Mouse (Mus musculus) layer of hippocampus, adult 18-20 months (tissue): ENCODE results near the gene Ebf1. TPM values are rescaled to one million over a fixed set of nuclear protein-coding genes. Genes with fewer than 3 reads are reported as not detected.

Experiments
- DNase-seq, 2 experiments: peaks; one replicate each; pipeline ENCODE4 v3.0.0; 2022; ENCODE audit warnings: low spot score in 2 of 2
- total RNA-seq, 2 experiments: library from RNA; stranded (reverse); gene quantifications; 2 replicates each; pipeline ENCODE4 v1.2.3; 2021

Gene Ebf1
- total RNA-seq, 2 experiments from 2014 or later, result 2.7 TPM

DNA sequence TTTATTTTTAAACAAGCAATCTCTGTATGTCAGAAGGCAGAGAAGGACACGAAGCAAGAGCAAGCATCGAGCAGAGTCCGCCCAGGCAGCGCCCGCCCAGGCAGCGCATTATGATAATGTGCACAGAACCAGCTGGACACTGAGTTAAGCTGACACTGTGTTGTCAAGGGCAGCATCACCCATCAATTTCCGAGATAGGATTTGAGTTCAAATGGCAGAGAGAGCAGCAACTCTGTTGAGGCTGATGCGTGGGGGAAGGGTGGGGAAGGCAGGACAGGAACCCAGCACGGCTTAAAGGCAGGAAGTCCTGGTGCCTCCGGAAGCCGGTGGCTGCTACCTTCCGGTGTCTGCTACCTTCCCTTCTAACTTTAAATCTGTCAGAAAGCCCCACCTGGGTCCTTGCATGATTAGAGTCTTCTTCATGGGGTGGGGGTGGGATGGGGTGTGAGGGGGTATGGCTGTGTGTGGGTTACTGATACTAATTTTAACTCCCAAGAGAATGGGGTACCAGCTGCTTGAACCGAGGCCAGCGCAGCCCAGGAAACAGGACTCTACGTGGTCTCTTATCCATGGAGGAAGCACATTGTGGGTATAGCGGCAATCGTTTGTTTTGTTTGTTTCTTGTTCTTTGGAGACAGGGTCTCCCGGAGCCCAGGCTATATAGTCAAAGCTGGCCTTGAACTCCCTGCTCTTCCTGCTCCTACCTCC is 275.9 kb downstream of the Ebf1 start:
- DNase-seq, result no peak

DNA sequence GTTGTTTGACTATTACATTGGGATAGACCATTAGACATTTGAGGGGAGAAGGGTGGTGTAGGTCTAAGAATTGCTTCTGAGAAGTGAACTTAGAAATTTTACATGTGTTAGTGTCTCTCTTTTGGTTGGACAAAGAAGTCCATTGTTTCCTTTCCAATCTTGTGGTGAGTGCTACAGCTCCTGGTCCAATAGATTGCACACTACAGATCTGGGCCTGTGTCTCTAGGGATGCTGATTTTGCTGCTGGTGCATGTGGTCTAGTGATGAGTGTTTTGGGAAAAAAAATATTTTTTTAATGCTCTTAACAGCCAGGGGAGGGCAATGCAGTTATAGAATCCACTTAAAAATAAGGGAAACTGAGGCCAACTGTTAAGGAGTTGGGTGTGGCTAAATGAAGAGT is 276.9 kb downstream of the Ebf1 start:
- no peak for DNase-seq

DNA sequence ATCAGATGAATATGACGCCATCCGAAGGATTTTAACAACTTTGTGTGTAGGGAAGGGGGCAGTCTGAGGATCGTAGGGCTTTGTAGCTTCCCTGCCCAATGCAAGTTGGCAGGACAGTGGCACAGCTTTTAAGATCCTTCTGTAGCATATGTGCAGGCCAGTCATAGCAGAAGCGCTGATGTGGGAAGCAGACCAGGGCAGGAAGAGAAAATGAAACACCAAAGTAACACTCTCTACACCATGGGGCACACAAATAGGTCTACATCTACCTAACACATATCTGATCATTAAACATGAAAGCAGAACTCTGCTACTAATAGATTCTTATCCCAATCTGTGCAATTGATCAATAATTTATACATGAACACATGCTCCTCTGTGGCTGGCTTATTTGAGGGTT is 277.7 kb downstream of the Ebf1 start:
- DNase-seq, result no peak

DNA sequence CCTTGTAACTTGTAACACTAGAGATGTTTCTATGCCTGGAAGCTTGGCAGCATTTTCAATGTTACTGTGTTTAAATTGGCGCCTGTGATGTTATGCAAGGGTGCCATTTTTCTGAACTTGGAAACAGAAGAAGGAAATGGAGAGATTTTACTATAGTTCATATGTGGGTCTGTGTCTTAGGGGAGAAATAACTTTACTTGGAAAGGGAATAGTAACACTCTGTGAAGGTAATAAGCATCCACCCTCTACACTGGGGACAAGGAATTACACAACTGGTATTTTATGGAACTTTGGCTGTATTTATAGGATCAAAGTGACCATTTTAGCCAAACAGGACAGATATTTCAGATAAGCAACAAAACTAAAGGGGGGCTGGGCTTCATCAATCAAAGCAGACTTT is 278.8 kb downstream of the Ebf1 start:
- no peak for DNase-seq

DNA sequence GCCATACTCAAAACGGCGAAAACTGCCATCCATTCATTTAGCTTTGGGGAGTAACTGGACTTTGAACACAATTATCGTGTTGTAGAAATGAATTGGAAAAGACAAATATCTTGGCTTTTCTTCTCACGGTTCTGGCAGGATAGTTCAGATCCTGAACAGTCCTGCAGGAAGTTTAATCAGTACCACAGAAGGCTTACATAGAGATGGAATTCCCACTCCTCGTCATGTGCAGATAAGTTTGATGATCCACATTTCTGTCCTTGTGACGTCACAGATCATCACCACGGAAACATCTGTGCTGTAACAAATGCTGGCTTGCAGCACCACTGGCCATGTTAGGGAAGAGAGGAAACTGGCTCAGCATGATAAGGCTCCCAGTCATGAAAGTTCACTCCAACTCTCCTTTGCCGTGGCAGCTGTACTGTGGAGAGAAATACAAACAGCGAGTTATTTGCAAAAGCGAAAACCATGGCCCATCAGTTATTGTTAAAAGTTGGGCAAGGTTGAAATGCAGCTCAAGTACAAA is 280.1 kb downstream of the Ebf1 start:
- DNase-seq, result no peak

DNA sequence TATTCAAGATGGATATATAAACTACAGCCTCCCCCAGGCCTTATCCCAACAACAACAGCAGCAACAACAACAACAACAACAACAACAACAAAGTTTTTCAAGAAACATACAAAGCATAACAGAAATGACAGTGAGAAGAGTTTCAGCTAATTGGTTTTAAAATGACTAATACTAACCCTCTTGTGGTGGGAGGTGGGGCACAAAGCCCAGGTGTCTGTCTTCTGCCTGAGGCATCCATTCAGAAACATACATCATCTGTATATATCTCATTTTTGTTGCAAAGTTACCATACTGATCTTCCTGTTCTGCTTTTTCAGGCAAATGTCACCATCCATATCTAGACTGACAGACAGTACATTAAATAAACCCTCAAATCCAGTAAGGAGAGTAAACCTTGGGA is 282.4 kb downstream of the Ebf1 start:
- no peak for DNase-seq

DNA sequence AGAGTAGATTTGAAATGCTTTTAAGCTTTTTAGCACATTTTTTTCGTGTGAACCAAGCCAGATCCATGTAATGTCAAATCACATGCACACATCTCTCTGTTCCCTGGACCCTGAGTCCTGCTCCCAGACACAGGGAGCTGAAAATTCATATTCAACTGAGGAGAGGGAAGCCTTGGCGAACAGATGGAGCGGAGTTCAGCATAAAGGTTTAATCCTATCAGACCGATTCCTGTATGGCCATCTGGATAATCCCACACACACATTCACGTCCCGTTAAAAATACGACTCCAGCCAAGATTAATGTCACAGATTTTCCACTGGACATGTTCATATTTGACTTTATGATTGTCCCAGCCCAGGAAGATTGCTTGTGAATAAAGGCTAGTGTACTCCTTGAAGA is 282.8 kb downstream of the Ebf1 start:
- no peak for DNase-seq

DNA sequence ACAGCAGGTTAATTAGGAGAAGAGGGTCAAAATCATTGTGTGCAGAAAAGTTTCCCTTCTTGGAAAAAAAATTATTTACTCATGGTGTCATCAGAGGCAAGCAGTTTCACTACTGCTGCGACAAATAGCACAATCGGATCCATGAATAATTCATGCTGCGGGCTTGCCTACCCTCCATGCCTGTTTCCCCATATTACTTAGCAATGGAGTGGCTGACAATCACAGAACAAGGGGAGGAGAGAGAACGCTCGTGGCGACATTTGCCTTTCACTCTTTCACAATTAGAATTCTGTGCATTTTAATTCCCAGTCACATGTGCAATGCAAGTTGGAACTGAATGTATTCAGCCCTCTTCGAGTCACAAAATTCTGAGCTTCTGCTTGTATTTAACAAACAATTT is 283.4 kb downstream of the Ebf1 start:
- no peak for DNase-seq

DNA sequence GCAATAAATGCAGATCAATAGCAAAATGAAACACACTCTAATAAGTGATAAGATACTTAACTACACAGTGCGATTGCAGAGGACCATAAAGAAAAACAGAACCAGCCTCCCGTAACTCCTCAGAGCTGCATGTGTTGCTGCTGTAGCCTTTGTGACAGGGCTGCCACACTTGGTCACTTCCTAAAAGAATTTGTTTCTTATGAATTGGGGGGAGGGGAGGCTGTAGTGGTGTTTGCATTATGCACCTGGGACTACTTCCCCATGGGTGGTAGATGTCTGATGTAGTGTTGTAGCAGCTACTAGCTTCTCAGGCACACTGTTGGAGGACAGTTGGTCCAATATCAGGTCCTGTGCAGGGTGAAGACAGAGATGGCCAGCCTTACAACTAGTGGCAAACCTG is 284.6 kb downstream of the Ebf1 start:
- no peak for DNase-seq

DNA sequence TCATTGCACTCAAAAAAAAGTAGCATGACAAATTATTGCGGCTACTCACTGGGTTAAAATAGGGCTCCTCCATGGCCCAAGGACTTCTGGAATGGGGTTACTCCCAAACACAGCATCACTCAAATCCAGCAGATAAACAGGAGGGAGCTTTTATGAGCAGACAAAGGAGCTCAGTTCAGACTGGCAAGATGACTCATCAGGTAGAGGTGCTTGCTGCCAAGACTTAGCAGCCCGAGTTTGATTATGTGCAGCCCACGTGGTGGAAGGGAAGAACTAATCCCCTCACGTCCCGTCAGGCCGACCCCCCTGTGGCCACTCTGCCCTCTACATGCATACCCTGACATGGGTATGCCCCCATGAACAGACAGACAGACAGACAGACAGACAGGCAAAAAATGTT is 285.0 kb downstream of the Ebf1 start:
- no peak for DNase-seq

DNA sequence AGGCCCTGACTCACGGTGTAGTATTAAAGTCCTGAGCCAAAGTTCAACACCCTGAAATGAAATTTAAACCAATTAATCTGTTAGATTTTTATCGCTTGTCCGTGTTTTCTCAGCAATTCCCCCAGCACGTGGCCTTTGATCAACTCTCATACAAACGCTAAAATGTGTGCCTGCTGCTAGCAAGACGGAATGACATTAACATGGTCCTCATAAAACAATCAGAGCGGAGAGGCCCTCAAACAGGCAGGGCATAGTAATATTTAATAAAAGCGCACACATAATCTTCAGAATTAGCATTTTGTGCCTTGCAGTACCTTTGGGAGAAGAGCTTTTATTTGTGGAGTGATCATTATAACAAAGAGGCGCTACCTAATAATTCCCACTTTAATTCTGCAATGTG is 287.0 kb downstream of the Ebf1 start:
- no peak for DNase-seq

DNA sequence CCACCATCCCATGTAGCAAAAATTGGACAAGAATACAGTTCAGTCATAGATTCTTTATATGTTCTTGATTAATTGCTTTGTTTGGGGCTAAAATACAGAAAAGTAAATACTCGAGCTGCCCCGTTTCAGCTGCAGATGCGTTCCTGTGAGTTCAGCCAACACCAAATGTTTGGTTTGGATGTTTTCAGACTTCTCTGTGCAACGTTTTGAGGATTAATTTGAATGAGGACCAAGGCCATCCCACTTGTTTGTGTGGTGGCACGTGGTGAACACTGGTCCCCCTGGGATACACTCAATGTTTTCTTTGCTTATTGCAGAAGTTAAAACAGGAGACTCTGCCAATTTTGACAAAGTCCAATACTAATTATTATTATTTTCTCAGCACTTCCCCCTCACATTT is 289.3 kb downstream of the Ebf1 start:
- no peak for DNase-seq

DNA sequence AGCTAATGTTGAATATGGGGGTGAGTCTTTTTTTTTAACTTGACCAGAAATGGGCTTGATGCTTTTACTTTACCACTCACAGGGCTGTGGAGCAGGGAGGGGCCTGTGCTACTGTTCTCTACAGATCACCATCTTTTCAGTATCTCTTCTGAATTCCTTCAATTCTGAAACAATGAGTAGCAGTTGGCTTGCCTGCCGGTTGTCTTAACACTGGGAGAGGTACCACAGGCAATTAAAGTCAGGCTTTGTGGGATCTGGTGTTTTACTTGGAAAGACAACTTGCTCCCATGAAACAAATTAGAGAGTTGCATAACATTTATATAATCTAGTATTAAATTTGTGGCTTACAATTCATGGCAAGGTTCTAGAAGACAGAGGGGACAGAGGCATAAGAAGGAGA is 294.6 kb downstream of the Ebf1 start:
- DNase-seq, result no peak

DNA sequence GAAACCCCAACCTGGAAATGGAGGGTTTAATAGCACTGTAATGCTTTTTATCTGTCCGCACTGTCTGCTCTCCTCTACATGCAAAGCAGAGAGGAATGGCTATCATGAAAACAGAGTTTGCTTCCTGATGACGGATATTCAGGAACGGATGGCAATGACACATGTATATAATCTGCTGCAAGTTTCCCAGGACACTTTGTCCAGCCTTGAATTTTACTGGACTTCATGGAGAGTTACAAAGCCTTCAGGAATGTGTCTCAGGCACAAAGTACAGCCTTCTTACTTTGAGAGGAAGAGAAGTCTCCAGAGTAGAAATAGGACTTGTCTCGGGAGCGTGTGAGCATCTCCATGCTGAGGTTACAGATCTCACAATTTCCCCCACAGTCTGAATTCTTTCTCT is 296.7 kb downstream of the Ebf1 start:
- DNase-seq, result no peak

DNA sequence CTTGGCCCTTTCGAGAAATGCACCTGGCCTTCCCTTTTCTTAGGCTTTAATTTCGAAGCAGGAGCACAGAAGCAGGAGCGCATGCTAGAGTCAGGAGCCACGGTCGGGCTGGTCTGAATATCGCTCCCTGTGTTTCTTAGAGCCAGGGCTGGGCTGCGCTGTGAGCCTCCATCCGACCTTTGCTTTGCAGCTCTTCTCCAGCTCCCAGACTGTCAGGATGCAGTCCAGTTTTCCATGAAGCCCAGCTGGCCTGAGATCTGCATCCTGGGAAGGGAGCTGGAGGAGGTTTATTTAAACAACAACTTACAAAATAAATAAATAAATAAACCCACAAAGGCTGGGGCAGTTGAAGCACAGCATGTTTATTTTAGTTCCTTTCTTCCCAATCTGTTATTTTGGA is 299.9 kb downstream of the Ebf1 start:
- DNase-seq, result no peak

DNA sequence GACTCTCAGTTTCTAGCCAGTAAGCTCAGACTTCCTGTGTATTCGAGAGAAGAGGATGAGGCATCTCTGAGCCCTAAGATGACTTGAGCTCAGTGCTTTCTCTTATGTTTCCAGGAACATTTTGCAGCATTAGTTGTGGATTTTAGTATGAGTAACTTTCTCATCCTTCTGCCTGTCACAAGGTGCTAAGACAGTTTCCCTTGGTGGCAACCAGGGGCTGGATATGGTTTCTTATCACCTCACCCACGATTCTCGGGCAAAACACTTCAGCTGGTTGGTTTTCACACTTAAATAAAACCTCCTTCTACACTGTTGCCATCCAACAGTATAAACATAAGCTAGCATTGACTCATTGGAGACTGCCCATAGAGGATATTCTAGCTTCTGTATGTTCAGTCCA is 306.0 kb downstream of the Ebf1 start:
- DNase-seq, result no peak

DNA sequence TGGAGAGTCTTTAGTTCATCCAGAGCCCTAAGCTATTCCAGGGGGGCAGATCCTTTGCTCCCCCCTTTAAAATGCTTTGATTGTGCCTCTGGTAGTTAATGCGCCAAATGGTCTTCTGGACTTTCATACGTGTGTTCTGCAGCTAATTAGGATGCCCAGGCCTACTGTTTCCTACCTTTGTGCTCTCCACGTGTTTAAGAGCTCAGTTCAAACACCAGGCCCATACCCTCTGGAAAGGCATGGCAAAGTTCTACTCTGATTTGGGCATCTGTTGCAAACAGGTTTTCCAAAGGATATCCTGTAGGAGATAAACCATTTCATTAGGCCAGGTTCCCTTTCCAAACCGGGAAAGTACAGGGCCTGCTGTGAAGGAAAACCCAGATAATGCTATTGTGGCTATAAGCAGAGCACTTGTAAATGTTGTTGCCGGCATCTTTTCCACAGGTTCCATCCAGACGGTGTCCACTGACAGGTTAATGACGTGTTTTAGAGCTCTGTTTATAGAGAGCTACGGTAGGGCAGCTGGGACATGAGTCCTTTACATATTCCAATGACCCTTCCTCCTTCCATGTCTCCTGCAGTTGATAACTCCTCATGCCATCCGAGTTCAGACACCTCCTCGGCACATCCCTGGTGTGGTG is 306.9 kb downstream of the Ebf1 start:
- DNase-seq, result no peak

DNA sequence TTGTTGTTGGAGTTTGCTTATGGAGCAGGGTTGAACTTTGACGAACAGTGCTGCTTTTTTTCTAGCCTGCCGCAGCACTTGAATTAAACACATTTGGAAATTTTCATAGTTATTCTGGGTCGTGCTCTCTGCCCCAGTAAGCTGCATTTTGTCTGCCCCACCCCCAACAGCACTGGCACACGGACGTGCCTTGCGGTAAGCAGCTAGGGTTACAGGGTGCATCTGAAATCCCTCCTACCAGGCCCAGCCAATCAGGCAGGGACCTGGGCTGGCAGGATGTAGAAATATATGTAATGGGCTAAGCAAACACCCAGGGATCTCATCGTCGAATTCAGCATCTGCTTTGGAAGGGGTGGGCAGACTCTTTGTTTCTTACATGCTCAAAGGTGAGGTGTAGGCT is 307.8 kb downstream of the Ebf1 start:
- no peak for DNase-seq

DNA sequence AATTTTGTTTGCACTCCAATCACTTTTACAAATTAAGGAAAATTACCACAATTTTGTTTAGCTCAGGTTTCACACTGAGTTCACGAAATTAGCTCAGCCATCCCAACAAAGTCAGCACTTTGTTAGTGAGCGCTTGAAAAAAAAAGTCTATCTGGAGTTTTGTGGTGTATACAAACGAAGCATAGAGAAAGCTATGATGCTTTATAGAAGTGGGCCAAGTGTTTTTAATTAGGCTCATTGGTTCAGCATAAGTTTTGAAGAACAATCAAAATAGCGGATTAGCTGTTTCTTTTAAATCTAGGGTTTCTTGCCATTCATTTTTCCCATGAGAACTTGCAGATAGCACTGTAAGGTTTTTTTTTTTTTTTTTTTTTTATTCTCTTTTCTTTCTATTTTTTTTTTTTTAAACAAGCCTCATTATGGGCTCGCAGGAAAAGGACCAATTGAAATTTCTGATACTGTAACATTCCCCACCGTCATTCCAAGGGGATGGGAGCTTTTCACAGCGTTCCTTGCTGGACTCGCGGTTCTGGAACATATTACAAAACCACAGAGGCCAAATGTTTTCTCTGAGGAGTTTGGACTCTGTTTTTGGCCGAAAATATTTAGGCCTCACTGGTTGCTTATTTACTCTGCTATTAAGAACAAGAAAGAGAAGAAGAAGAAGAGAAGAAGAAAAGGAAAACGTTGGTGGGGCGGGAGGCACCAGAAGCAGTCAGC is 308.8 kb downstream of the Ebf1 start:
- DNase-seq, result no peak

DNA sequence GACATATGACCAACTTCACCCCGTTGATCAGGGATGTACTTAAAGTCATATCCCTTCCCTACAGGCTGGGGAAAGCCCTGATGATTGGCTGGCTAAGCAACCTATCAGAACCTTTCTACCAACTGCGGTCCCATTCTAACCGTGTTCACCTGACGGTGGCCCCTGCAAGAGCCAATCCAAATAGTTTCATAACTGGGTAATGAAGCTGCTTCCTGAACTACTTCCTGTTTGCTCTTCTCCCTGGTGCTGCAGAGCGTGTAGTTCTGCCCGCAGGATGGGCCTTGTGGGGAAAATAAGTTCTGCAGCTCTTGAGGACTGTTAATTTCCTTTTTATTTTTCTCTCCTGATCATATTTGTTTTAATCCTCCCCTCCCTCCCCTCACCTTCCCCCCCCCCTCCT is 311.3 kb downstream of the Ebf1 start:
- no peak for DNase-seq

DNA sequence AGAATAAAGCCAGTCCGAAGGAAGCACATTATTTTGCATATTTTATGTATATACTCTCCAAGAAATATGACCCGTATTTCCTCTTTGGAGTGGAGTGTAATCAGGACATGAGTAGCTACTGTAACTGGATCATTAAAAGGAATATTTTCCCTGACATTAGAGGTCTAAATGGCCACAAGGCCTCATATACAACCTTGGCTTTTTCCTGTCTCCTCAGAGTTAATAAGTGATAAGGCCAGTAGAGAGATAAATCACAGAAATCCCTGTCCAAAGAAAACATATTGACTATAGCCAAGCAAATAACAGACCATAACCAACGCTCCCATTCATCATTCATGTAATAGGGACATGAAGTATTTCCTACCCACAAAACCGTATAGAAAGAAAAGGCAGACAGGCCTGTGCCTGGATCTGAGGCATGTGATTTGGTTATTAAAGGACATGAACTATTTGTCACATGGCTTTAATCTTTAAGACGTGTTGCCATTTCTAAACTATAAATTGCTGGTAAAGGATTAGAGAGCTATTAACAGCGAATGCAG is 315.9 kb downstream of the Ebf1 start:
- no peak for DNase-seq

DNA sequence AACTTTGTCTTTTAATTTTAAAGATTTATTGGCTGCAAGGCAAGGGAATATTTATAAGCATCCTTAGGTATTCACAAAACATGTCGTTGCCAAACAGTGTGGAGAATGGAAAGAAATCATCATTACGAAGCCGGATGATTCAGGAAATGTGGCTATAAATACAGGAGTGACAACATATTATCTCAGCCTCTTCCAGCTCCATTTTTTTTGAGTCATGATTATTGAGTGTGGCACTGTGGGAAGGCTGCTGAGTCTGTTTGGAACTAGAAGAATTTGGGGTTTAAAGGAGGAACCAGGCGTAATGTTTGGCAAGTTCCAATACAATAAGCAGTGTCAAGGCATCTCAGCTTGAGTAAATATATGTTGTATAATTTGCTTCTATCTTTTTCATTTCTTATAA is 326.7 kb downstream of the Ebf1 start:
- no peak for DNase-seq
